Mouse (Mus musculus): ENCODE measurements around the gene Ccdc142.

- TF ChIP-seq CTCF (IDR thresholded peaks at IDR 0.05; ENCODE audit: extremely low read depth, insufficient read length, insufficient replicate concordance, low read depth, low read length): no peak
- no peak for TF ChIP-seq POLR2A (IDR thresholded peaks at IDR 0.05; ENCODE audit: low read depth, low read length)
Observed at GRCm38 (mm10) chr6:83147280-83147679, 45.9 kb downstream of the Ccdc142 start.

Data from small intestine, adult 2 months (tissue).